Mouse (Mus musculus): ENCODE results near the gene Hspbp1. TPM values are rescaled to one million over a fixed set of nuclear protein-coding genes. Genes with fewer than 3 reads are reported as not detected.

The Hspbp1 gene
- 10 to 100 TPM; 32.1 to 35.1 TPM for total RNA-seq (2023)

GRCm38 (mm10) chr7:4684632-4685417 lies at the start of gene Hspbp1:
Gene Hspbp1 (minus strand): TSS chr7:4685068.

GRCm38 (mm10) chr7:4725169-4725568 lies 40.3 kb upstream of the Hspbp1 start, which contains the start of gene Tmem150b:
Gene Tmem150b (minus strand): TSS chr7:4725249.

GRCm38 (mm10) chr7:4690387-4690786 lies 5.5 kb upstream of the Hspbp1 start, which contains the start of gene Brsk1:
Gene Brsk1 (plus strand): TSS chr7:4690604.

GRCm38 (mm10) chr7:4658912-4659551 lies 25.8 kb downstream of the Hspbp1 start, which contains the start of gene Ppp6r1:
Gene Ppp6r1 (minus strand): TSS chr7:4659019.

GRCm38 (mm10) chr7:4631031-4631430 lies 53.8 kb downstream of the Hspbp1 start, which contains the start of gene Tmem86b:
Gene Tmem86b (minus strand): TSS chr7:4631422.

Other genes starting within 250 kb of the Hspbp1 start
- gene Rdh13, start 239.4 kb downstream of the Hspbp1 start, total RNA-seq (2023) = 1 to 10 TPM; 5.4 to 7.3 TPM
- 1 to 10 TPM; 7.9 to 9.9 TPM for gene Eps8l1, start 224.4 kb downstream of the Hspbp1 start, total RNA-seq (2023)
- 100 to 1,000 TPM; 351 to 356 TPM for gene Ppp1r12c, start 183.4 kb downstream of the Hspbp1 start, total RNA-seq (2023)
- not detected for gene Tnnt1, start 168.7 kb downstream of the Hspbp1 start, total RNA-seq (2023)
- 1 to 10 TPM; 3.3 to 4.2 TPM for gene Tnni3, start 160.8 kb downstream of the Hspbp1 start, total RNA-seq (2023)
- 1 to 10 TPM; 3.7 to 4.3 TPM for gene Dnaaf3, start 152.6 kb downstream of the Hspbp1 start, total RNA-seq (2023)
- gene Syt5, start 137.5 kb downstream of the Hspbp1 start, total RNA-seq (2023) = 1 to 10 TPM in 1 of 2 experiments, not detected in 1; 1.2 TPM
- under 1 TPM; 0.49 to 0.66 TPM for gene Ptprh, start 81.0 kb downstream of the Hspbp1 start, total RNA-seq (2023)
- gene Tmem86b, start 53.6 kb downstream of the Hspbp1 start, total RNA-seq (2023) = 10 to 100 TPM; 31.8 to 32.8 TPM
- gene Ppp6r1, start 26.0 kb downstream of the Hspbp1 start, total RNA-seq (2023) = 100 to 1,000 TPM; 194 to 198 TPM
- under 1 TPM in 1 of 2 experiments, not detected in 1; 0.79 TPM for gene Brsk1, start 5.5 kb upstream of the Hspbp1 start, total RNA-seq (2023)
- gene Tmem150b, start 40.2 kb upstream of the Hspbp1 start, total RNA-seq (2023) = 10 to 100 TPM; 30.4 to 32.3 TPM
- gene Kmt5c, start 55.0 kb upstream of the Hspbp1 start, total RNA-seq (2023) = 100 to 1,000 TPM; 133 to 143 TPM
- 10 to 100 TPM; 14.3 to 17.8 TPM for gene Cox6b2, start 68.0 kb upstream of the Hspbp1 start, total RNA-seq (2023)
- not detected for gene Fam71e2, start 86.2 kb upstream of the Hspbp1 start, total RNA-seq (2023)
- gene Il11, start 97.8 kb upstream of the Hspbp1 start, total RNA-seq (2023) = not detected
- not detected for gene Tmem190, start 97.9 kb upstream of the Hspbp1 start, total RNA-seq (2023)
- 1 to 10 TPM; 1.3 to 1.9 TPM for gene Tmem238, start 104.6 kb upstream of the Hspbp1 start, total RNA-seq (2023)
- gene Rpl28, start 107.8 kb upstream of the Hspbp1 start, total RNA-seq (2023) = 1,000 to 10,000 TPM; 1,418 to 1,752 TPM
- 100 to 1,000 TPM; 114 to 117 TPM for gene Ube2s, start 127.5 kb upstream of the Hspbp1 start, total RNA-seq (2023)
- 1 to 10 TPM; 1.2 to 1.5 TPM for gene Shisa7, start 159.6 kb upstream of the Hspbp1 start, total RNA-seq (2023)
- 1 to 10 TPM; 6.4 to 7.2 TPM for gene Isoc2b, start 185.2 kb upstream of the Hspbp1 start, total RNA-seq (2023)
- gene Isoc2a, start 192.1 kb upstream of the Hspbp1 start, total RNA-seq (2023) = 10 to 100 TPM; 11.6 to 14.8 TPM
- gene Gm36210, start 221.4 kb upstream of the Hspbp1 start, total RNA-seq (2023) = not detected
- 10 to 100 TPM; 17.1 to 18.6 TPM for gene Zfp628, start 230.1 kb upstream of the Hspbp1 start, total RNA-seq (2023)
- 1 to 10 TPM; 3.6 to 6.4 TPM for gene Nat14, start 237.0 kb upstream of the Hspbp1 start, total RNA-seq (2023)
- gene Ssc5d, start 240.7 kb upstream of the Hspbp1 start, total RNA-seq (2023) = under 1 TPM in 1 of 2 experiments, not detected in 1; 0.12 TPM